Mouse (Mus musculus): ENCODE results near the gene Gm11639. TPM values are rescaled to one million over a fixed set of nuclear protein-coding genes. Genes with fewer than 3 reads are reported as not detected.

The Gm11639 gene
- polyA plus RNA-seq, 1 experiment from 2014 or later, result not detected

DNA sequence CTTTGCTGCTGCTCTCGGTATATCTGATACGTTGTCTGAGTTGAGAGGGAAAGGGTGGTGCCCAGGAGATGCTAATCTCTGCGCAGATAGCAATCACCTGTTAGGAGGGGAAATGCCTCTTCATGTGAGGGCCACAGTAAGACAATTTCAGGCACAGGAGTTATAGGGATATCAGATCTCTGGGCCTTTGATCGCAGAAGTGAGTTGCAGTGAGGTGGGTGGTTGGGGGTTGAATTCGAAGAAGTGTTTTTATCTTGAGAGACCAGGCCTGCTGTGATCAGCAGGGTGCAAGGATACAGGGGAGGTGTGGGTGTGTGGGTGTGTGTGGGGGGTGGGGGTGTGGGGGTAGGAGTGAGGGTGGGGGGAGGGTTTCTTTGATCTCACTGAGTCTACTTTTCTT lies 24.4 kb upstream of the Gm11639 start:
- no peak overlapping the region for H3K27ac ChIP-seq
- ATAC-seq, result no peak
- H3K4me2 ChIP-seq (replicated peaks), result no peak overlapping the region
- H3K9me3 ChIP-seq, result no peaks in the 10 kb centered on the region
- no peak overlapping the region for H3K9ac ChIP-seq
- H3K4me1 ChIP-seq (replicated peaks), result 0 out of 2 replicates have a peak, but pooled peaks cover 4% of the 10 kb centered on the region
- no peak overlapping the region for H3K4me3 ChIP-seq (replicated peaks)
- no peaks in the 10 kb centered on the region for H3K27me3 ChIP-seq (replicated peaks)
- peaks cover 5% of the 10 kb centered on the region; the same call in 1 of the 2 replicates for H3K36me3 ChIP-seq
- 84% methylated on average over 5 of the region's 5 CpGs for WGBS

DNA sequence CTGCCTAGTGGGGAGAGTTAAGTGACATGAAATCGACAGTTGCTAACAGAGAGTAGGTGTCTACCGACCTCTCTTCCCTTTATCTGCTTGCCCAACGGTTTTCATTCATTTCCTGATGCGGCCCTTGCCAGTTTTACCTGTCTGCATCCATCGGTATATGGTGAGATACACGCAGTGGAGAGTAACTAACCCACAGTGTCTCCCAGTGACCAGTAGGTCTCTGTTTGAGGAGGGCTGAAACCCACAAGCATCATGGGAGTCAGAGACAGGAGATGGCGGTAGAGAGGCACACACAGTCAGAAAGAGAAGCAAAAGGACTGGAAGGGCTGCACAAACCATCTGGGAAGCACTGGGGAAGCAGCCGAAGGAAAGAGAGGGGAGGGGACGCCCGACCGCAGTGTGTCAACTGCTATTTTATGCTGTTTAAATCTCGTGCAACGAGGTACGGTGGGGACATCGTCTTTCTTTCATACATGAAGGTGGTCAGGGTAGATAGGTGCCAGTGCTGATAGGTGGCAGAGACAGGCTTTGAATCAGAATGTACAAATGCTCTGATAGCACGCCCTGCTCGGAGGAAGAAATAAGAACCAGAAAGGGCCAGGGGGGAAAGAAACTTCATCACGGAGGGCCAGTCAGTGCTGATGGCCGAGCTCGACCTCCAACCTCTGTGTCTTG lies 23.8 kb upstream of the Gm11639 start:
- Histone ChIP-seq H3K27me3 (replicated peaks) (no peaks in the 10 kb centered on the region), H3K9me3 (no peaks in the 10 kb centered on the region), H3K4me3 (replicated peaks) (no peak overlapping the region), H3K9ac (no peak overlapping the region), H3K27ac (no peak overlapping the region), H3K36me3 (peaks cover 5% of the 10 kb centered on the region; the same call in 1 of the 2 replicates), H3K4me1 (replicated peaks) (0 out of 2 replicates have a peak, but pooled peaks cover 4% of the 10 kb centered on the region), H3K4me2 (replicated peaks) (no peak overlapping the region)
- ATAC-seq, result no peak
- WGBS, result 79% methylated on average over 20 of the region's 20 CpGs

DNA sequence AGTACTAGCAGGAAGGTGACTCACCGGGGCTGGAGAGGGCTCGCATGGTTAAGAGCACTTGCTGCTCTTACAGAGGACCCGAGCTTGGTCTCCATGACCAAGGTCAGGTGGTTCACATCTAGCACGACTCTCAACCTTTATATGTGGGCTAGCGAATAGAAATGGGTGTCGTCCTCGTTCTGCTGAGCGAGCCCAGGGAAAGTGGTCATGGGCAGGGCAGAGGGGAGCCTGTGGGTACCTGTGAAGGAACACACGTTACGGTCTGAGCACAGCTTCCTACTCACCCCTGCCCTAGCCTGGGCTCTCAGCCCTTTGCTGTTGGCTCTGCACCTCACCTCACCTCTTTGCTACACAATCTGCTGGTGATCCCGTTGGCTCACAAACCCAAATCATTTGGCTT lies 22.9 kb upstream of the Gm11639 start:
- no peaks in the 10 kb centered on the region for H3K9me3 ChIP-seq
- no peaks in the 10 kb centered on the region for H3K27me3 ChIP-seq (replicated peaks)
- no peak for ATAC-seq
- H3K4me3 ChIP-seq (replicated peaks), result no peak overlapping the region
- WGBS, result 90% methylated on average over 11 of the region's 11 CpGs
- no peak overlapping the region for H3K9ac ChIP-seq
- H3K4me2 ChIP-seq (replicated peaks), result no peak overlapping the region
- H3K4me1 ChIP-seq (replicated peaks), result 0 out of 2 replicates have a peak, but pooled peaks cover 4% of the 10 kb centered on the region
- peaks cover 5% of the 10 kb centered on the region; the same call in 1 of the 2 replicates for H3K36me3 ChIP-seq
- no peak overlapping the region for H3K27ac ChIP-seq

DNA sequence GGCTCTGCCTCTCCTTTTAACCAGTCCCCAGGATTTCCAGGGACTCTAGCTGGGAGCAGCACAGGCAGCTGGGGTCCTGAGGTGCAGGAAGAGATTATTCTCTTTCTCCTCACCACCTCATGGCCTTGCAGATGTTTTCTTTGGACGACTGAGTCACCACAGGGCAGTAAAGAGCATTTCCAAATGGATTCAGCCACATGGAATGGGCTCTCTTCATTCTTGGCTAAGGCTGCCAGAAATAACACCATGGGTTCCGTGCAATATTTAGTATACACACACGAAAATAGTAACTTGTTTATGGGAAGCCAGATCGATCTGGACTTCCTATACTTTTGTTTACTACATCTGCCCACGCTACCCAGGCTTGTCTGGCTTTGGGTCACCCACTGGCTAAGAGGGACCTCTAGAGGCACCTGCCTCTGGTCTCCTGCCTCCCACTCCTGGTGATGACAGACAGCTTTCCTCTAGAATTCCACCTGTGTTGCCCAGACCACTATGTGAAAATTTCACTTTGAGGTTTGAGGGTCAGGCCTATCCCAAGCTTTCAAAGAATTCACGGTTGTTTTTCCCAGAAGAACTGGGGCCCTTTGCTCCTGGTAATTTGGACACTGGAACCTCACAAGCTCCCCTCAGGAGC lies 22.1 kb upstream of the Gm11639 start:
- no peak for ATAC-seq
- H3K9me3 ChIP-seq, result no peaks in the 10 kb centered on the region
- no peak overlapping the region for H3K4me3 ChIP-seq (replicated peaks)
- H3K27ac ChIP-seq, result no peak overlapping the region
- WGBS, result 63% methylated on average over 6 of the region's 6 CpGs
- H3K9ac ChIP-seq, result no peak overlapping the region
- no peaks in the 10 kb centered on the region for H3K27me3 ChIP-seq (replicated peaks)
- peaks cover 5% of the 10 kb centered on the region; the same call in 1 of the 2 replicates for H3K36me3 ChIP-seq
- no peak overlapping the region for H3K4me2 ChIP-seq (replicated peaks)
- 0 out of 2 replicates have a peak, but pooled peaks cover 4% of the 10 kb centered on the region for H3K4me1 ChIP-seq (replicated peaks)

DNA sequence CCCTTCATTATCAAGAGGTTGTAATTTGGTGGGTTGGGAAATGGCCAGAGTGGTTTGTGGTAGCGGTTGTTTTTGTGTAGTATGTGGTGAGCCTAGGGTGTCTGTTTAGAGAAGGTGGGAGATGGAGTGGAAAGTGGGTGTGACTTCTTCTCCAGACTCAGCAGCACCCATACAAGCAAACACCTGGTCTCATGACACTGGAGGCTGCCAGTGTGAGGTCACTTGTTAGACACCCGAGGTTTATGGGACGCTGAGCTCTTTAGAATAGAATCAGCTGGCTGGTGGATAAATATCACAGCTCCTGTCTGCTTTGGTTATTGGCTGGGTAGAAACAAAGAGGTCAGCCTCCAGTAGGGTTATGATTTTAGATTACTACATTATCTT lies 21.6 kb upstream of the Gm11639 start:
- H3K4me3 ChIP-seq (replicated peaks), result no peak overlapping the region
- no peak overlapping the region for H3K27ac ChIP-seq
- 0 out of 2 replicates have a peak, but pooled peaks cover 4% of the 10 kb centered on the region for H3K4me1 ChIP-seq (replicated peaks)
- H3K4me2 ChIP-seq (replicated peaks), result no peak overlapping the region
- H3K27me3 ChIP-seq (replicated peaks), result no peaks in the 10 kb centered on the region
- no peak for ATAC-seq
- H3K9me3 ChIP-seq, result no peaks in the 10 kb centered on the region
- no peak overlapping the region for H3K9ac ChIP-seq
- 60% methylated on average over 3 of the region's 3 CpGs for WGBS
- peaks cover 5% of the 10 kb centered on the region; the same call in 1 of the 2 replicates for H3K36me3 ChIP-seq

DNA sequence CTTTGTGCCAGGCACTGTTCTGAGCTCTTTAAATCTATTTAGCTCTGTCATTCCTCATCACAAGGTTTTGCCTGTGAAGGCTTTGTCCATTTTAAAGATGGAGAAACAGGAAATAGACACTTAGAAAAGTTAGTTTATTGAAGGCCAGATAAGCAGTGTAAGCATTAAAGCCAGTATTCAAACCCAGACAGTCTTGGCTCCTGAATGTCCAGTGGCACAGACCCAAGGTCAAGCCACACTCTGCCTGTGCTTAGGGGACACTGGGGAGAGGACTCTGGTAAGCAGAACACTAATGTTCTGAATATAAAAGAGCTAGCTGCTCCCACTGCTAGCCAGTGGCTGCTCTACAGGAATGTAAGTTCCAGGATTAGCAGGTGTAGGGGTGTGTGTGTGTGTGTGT lies 21.1 kb upstream of the Gm11639 start:
- no peak overlapping the region for H3K9ac ChIP-seq
- no peak for ATAC-seq
- no peaks in the 10 kb centered on the region for H3K27me3 ChIP-seq (replicated peaks)
- H3K4me2 ChIP-seq (replicated peaks), result no peak overlapping the region
- H3K9me3 ChIP-seq, result no peaks in the 10 kb centered on the region
- H3K4me1 ChIP-seq (replicated peaks), result 0 out of 2 replicates have a peak, but pooled peaks cover 4% of the 10 kb centered on the region
- no peak overlapping the region for H3K4me3 ChIP-seq (replicated peaks)
- H3K36me3 ChIP-seq, result peaks cover 5% of the 10 kb centered on the region; the same call in 1 of the 2 replicates
- H3K27ac ChIP-seq, result no peak overlapping the region

DNA sequence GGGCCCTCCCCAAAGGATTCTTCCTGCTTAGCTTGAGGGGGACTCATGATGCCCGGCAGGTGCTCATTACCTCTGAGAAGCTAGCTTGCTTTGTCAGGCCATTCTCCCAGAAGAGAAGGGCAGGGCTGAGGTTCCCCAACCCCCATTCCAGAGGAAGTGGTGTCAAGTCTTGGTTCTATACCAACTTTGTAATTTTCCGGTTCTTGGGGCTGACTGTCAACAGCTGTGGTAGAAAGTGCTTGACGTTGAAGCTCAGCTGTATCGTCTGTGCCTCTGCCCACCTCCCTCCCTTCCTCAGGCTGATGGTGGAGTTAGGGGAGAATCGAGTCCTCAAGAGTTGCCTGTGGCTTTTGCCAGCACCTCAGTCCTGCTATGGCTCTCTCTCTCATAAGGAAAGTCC lies 18.1 kb upstream of the Gm11639 start:
- WGBS, result 58% methylated on average over 5 of the region's 5 CpGs
- H3K36me3 ChIP-seq, result no peaks in the 10 kb centered on the region
- no peak overlapping the region for H3K4me2 ChIP-seq (replicated peaks)
- no peak overlapping the region for H3K27ac ChIP-seq
- H3K27me3 ChIP-seq (replicated peaks), result no peaks in the 10 kb centered on the region
- no peak overlapping the region for H3K4me3 ChIP-seq (replicated peaks)
- H3K9me3 ChIP-seq, result no peaks in the 10 kb centered on the region
- no peak for ATAC-seq
- H3K4me1 ChIP-seq (replicated peaks), result 0 out of 2 replicates have a peak, but pooled peaks cover 4% of the 10 kb centered on the region
- H3K9ac ChIP-seq, result no peak overlapping the region

DNA sequence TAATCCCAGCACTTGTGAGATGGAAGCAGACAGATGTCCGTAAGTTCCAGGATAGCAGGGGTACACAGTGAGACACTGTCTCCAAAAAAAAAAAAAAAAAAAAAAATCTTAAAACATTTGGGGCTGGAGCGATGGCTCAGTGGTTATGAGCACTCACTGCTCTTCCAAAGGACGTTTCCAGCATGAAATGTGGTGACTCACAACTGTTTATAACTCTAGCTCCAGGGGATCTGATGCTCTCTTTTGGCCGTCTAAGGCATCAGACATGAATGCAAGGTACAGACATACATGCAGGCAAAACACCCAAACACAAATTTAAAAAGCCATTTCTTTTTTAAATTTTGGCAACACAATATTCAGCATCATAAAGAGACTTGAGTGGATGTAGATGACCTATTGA lies 12.1 kb upstream of the Gm11639 start:
- Histone ChIP-seq H3K27ac (no peak overlapping the region), H3K9ac (no peak overlapping the region), H3K4me1 (replicated peaks) (no peaks in the 10 kb centered on the region), H3K4me2 (replicated peaks) (no peak overlapping the region), H3K9me3 (no peaks in the 10 kb centered on the region), H3K27me3 (replicated peaks) (no peaks in the 10 kb centered on the region), H3K4me3 (replicated peaks) (no peak overlapping the region), H3K36me3 (no peaks in the 10 kb centered on the region)
- ATAC-seq, result no peak
- 65% methylated on average over 4 of the region's 4 CpGs for WGBS

DNA sequence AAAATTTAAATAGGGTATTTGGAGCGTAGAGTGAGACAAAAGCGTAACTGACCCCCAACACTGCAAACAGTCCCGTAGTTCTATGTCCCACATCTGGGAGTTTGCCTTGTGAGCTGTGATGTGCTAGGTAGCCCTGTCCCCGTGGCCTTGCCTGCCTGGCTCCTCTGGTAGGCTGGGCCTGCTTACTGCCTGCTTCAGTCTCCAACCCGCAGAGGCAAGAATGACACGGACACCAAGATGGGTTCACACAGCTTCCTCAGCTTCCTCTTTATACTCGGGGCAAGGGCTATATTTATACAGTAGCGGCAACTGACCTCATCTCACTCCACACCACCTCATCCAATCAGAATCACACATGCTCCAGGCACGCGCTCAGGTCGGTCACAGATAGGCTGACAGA lies 10.7 kb upstream of the Gm11639 start:
- Histone ChIP-seq H3K4me3 (replicated peaks) (no peak overlapping the region), H3K27ac (no peak overlapping the region), H3K4me1 (replicated peaks) (no peaks in the 10 kb centered on the region), H3K9me3 (no peaks in the 10 kb centered on the region), H3K27me3 (replicated peaks) (no peaks in the 10 kb centered on the region), H3K36me3 (no peaks in the 10 kb centered on the region), H3K4me2 (replicated peaks) (no peak overlapping the region), H3K9ac (no peak overlapping the region)
- 93% methylated on average over 11 of the region's 11 CpGs for WGBS
- ATAC-seq, result no peak

DNA sequence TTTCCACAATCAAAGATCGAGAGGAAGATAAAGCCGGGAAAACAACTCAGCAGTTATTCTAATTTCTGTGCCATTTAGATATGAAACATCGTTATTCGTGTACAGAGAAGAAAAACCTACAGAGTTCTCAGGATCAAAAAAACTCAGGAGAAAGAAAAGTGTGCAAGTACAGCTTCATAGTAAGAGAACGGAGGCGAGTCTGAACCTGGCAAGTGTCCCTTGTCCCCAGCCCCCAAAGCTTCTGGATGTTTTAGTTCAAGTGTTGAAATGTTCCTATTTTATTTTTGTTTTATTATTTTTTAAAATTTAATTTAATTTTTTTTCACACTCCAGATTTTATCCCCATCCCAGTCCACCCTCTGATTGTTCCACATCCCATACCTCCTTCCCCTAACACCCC lies 7.7 kb downstream of the Gm11639 start:
- Histone ChIP-seq H3K36me3 (no peaks in the 10 kb centered on the region), H3K27me3 (replicated peaks) (no peaks in the 10 kb centered on the region), H3K4me2 (replicated peaks) (no peak overlapping the region), H3K9me3 (no peaks in the 10 kb centered on the region), H3K4me1 (replicated peaks) (no peaks in the 10 kb centered on the region), H3K27ac (no peak overlapping the region), H3K4me3 (replicated peaks) (no peak overlapping the region), H3K9ac (no peak overlapping the region)
- ATAC-seq, result no peak
- 87% methylated on average over 6 of the region's 6 CpGs for WGBS

DNA sequence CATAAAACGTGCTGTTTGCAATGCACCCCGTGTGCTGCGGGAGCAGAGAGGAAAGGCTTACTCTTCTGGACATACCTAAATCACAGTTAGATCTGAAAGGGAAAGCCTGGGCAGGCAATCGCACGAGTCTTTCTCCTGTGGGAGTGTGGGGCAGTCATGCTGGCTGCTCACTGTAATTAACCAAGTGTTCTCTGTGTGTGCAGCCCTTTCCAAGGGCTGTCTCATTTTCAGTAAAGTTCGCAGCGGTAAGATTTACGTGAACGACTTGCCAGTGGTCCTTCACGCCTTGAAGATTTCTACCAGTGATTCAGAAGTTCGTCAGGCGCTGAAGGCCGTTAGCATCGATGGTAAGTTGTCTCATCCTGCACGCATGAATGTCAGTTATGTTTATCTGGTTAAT lies 18.6 kb downstream of the Gm11639 start:
- Histone ChIP-seq H3K4me1 (replicated peaks) (no peaks in the 10 kb centered on the region), H3K4me2 (replicated peaks) (no peak overlapping the region), H3K4me3 (replicated peaks) (no peak overlapping the region), H3K36me3 (no peaks in the 10 kb centered on the region), H3K27me3 (replicated peaks) (no peaks in the 10 kb centered on the region), H3K27ac (no peak overlapping the region), H3K9me3 (no peaks in the 10 kb centered on the region), H3K9ac (no peak overlapping the region)
- WGBS, result 55% methylated on average over 15 of the region's 15 CpGs
- no peak for ATAC-seq

DNA sequence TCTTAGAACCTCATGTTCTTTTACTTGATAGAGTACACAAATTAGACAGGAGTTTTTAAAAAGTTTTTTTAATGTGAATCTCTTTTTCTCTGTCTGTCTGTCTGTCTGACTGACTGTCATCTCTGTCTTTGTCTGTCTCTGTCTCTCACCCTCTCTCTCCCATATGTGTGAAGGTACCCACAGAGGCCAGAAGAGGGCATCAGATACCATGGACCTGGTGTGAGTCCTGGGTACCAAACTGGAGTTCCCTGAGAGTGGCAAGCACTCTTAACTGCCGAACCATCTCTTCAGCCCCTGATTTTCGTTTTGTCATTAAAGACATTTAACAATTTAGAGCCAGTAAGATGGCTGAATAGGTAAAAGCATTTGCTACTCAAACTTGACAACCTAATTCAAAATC lies 21.6 kb downstream of the Gm11639 start:
- H3K4me2 ChIP-seq (replicated peaks), result no peak overlapping the region
- H3K9me3 ChIP-seq, result no peaks in the 10 kb centered on the region
- no peaks in the 10 kb centered on the region for H3K4me1 ChIP-seq (replicated peaks)
- H3K27me3 ChIP-seq (replicated peaks), result no peaks in the 10 kb centered on the region
- H3K4me3 ChIP-seq (replicated peaks), result no peak overlapping the region
- no peak overlapping the region for H3K27ac ChIP-seq
- H3K9ac ChIP-seq, result no peak overlapping the region
- WGBS, result 63% methylated on average over 2 of the region's 2 CpGs
- no peaks in the 10 kb centered on the region for H3K36me3 ChIP-seq
- no peak for ATAC-seq

Data from intestine, embryonic 15.5 days (tissue).